Mouse (Mus musculus): ENCODE measurements at regions not wholly inside any gene's neighbourhood (a gene's known extent, or its start where the extent isn't known, plus 50 kb on each side); places are given as distances from the start of the nearest gene placed in this dataset.

GRCm38 (mm10) chr2:144157343-144157742, 113.1 kb upstream of the Mgme1 start:
- ATAC-seq (ENCODE audit: low FRiP score, low read depth) = no peak
- Histone ChIP-seq H3K4me2 (no peak overlapping the region), H3K36me3 (no peaks in the 10 kb centered on the region), H3K27me3 (peaks cover 3% of the 10 kb centered on the region; the same call in 1 of the 2 replicates), H3K4me3 (no peak overlapping the region), H3K9ac (no peak overlapping the region), H3K4me1 (replicated peaks) (no peaks in the 10 kb centered on the region; the same call in 1 of the 2 replicates), H3K9me3 (no peaks in the 10 kb centered on the region), H3K27ac (replicated peaks) (no peak overlapping the region)
- 17% methylated on average over 2 of the region's 2 CpGs for WGBS

GRCm38 (mm10) chr2:144158256-144158655, 112.2 kb upstream of the Mgme1 start:
- no peak for ATAC-seq (ENCODE audit: low FRiP score, low read depth)
- no peak overlapping the region for H3K4me2 ChIP-seq
- WGBS = 45% methylated on average over 8 of the region's 8 CpGs

GRCm38 (mm10) chr2:144159854-144160331, 110.6 kb upstream of the Mgme1 start:
- peaks cover 9% of the 10 kb centered on the region for H3K4me1 ChIP-seq (replicated peaks)
- H3K9ac ChIP-seq = no peak overlapping the region
- H3K4me2 ChIP-seq = no peak overlapping the region
- H3K36me3 ChIP-seq = no peaks in the 10 kb centered on the region
- no peaks in the 10 kb centered on the region for H3K9me3 ChIP-seq
- 40% methylated on average over 9 of the region's 9 CpGs for WGBS
- no peak overlapping the region for H3K27ac ChIP-seq (replicated peaks)
- no peak for ATAC-seq (ENCODE audit: low FRiP score, low read depth)
- no peak overlapping the region for H3K4me3 ChIP-seq
- H3K27me3 ChIP-seq = peaks cover 3% of the 10 kb centered on the region; the same call in 1 of the 2 replicates

More at GRCm38 (mm10) chr2:144158256-144158655, 112.2 kb upstream of the Mgme1 start:
- no peak overlapping the region for H3K4me3 ChIP-seq
- no peaks in the 10 kb centered on the region for H3K36me3 ChIP-seq
- no peaks in the 10 kb centered on the region for H3K9me3 ChIP-seq
- H3K4me1 ChIP-seq (replicated peaks) = no peaks in the 10 kb centered on the region; the same call in 1 of the 2 replicates
- H3K27me3 ChIP-seq = peaks cover 3% of the 10 kb centered on the region; the same call in 1 of the 2 replicates
- H3K9ac ChIP-seq = no peak overlapping the region
- no peak overlapping the region for H3K27ac ChIP-seq (replicated peaks)

- no peaks in the 10 kb centered on the region for H3K9me3 ChIP-seq
- 66% methylated on average over 10 of the region's 10 CpGs for WGBS
- no peak overlapping the region for H3K9ac ChIP-seq
- no peak overlapping the region for H3K4me2 ChIP-seq
- peaks cover 3% of the 10 kb centered on the region; the same call in 1 of the 2 replicates for H3K27me3 ChIP-seq
- no peak overlapping the region for H3K4me3 ChIP-seq
- no peak for ATAC-seq (ENCODE audit: low FRiP score, low read depth)
- no peaks in the 10 kb centered on the region for H3K36me3 ChIP-seq
- peaks cover 10% of the 10 kb centered on the region for H3K4me1 ChIP-seq (replicated peaks)
- no peak overlapping the region for H3K27ac ChIP-seq (replicated peaks)
These were observed 110.0 kb upstream of the Mgme1 start for GRCm38 (mm10) chr2:144160434-144160833.

GRCm38 (mm10) chr2:144161852-144162251, 108.6 kb upstream of the Mgme1 start:
- Histone ChIP-seq H3K9me3 (no peaks in the 10 kb centered on the region), H3K4me2 (no peak overlapping the region), H3K9ac (no peak overlapping the region), H3K27me3 (peaks cover 3% of the 10 kb centered on the region; the same call in 1 of the 2 replicates), H3K4me1 (replicated peaks) (peaks cover 19% of the 10 kb centered on the region), H3K4me3 (no peak overlapping the region), H3K27ac (replicated peaks) (no peak overlapping the region), H3K36me3 (no peaks in the 10 kb centered on the region)
- WGBS = 94% methylated on average over 1 of the region's 1 CpGs
- ATAC-seq (ENCODE audit: low FRiP score, low read depth) = no peak

GRCm38 (mm10) chr2:144164102-144164501, 106.4 kb upstream of the Mgme1 start:
- Histone ChIP-seq H3K4me3 (peak overlapping the region; percentile 82), H3K4me1 (replicated peaks) (peaks cover 22% of the 10 kb centered on the region), H3K9ac (peak overlapping the region; percentile 89), H3K27ac (replicated peaks) (peak overlapping the region; percentile 98), H3K4me2 (peak overlapping the region; percentile 85), H3K27me3 (no peaks in the 10 kb centered on the region), H3K36me3 (no peaks in the 10 kb centered on the region), H3K9me3 (no peaks in the 10 kb centered on the region)
- ATAC-seq (ENCODE audit: low FRiP score, low read depth) = no peak
- WGBS = 9% methylated on average over 8 of the region's 8 CpGs

GRCm38 (mm10) chr2:144164986-144165821, 105.3 kb upstream of the Mgme1 start:
- H3K36me3 ChIP-seq = no peaks in the 10 kb centered on the region
- peak overlapping the region; percentile 89 for H3K9ac ChIP-seq
- no peaks in the 10 kb centered on the region for H3K9me3 ChIP-seq
- peaks cover 22% of the 10 kb centered on the region for H3K4me1 ChIP-seq (replicated peaks)
- H3K4me2 ChIP-seq = peak overlapping the region; percentile 85
- H3K27ac ChIP-seq (replicated peaks) = peak overlapping the region; percentile 98
- peak overlapping the region; percentile 82 for H3K4me3 ChIP-seq
- peak; percentile 84 for ATAC-seq (ENCODE audit: low FRiP score, low read depth)
- 1% methylated on average over 36 of the region's 37 CpGs for WGBS
- H3K27me3 ChIP-seq = no peaks in the 10 kb centered on the region

GRCm38 (mm10) chr2:144166102-144166750, 104.2 kb upstream of the Mgme1 start:
- Histone ChIP-seq H3K9me3 (no peaks in the 10 kb centered on the region), H3K4me3 (peak overlapping the region; percentile 82), H3K9ac (peak overlapping the region; percentile 89), H3K4me1 (replicated peaks) (peaks cover 22% of the 10 kb centered on the region), H3K36me3 (no peaks in the 10 kb centered on the region), H3K27ac (replicated peaks) (peak overlapping the region; percentile 98), H3K27me3 (no peaks in the 10 kb centered on the region), H3K4me2 (peak overlapping the region; percentile 85)
- WGBS = 27% methylated on average over 12 of the region's 12 CpGs
- no peak for ATAC-seq (ENCODE audit: low FRiP score, low read depth)

- Histone ChIP-seq H3K27me3 (no peaks in the 10 kb centered on the region), H3K9ac (no peak overlapping the region), H3K4me2 (no peak overlapping the region), H3K4me1 (replicated peaks) (peaks cover 18% of the 10 kb centered on the region), H3K9me3 (no peaks in the 10 kb centered on the region), H3K36me3 (no peaks in the 10 kb centered on the region), H3K4me3 (no peak overlapping the region), H3K27ac (replicated peaks) (no peak overlapping the region)
- ATAC-seq (ENCODE audit: low FRiP score, low read depth) = no peak
- WGBS = 69% methylated on average over 4 of the region's 4 CpGs
These were observed 100.8 kb upstream of the Mgme1 start for GRCm38 (mm10) chr2:144169576-144170178.

GRCm38 (mm10) chr2:144172100-144172770, 98.2 kb upstream of the Mgme1 start:
- Histone ChIP-seq H3K4me2 (peak overlapping the region; percentile 64), H3K9me3 (no peaks in the 10 kb centered on the region), H3K27ac (replicated peaks) (peak overlapping the region; percentile 90), H3K36me3 (no peaks in the 10 kb centered on the region), H3K27me3 (no peaks in the 10 kb centered on the region), H3K4me3 (peak overlapping the region; percentile 41), H3K4me1 (replicated peaks) (peaks cover 3% of the 10 kb centered on the region; the same call in 1 of the 2 replicates), H3K9ac (peak overlapping the region; percentile 55)
- ATAC-seq (ENCODE audit: low FRiP score, low read depth) = peak; percentile 98
- 9% methylated on average over 9 of the region's 9 CpGs for WGBS

GRCm38 (mm10) chr2:144173358-144174106, 96.9 kb upstream of the Mgme1 start:
- WGBS = 90% methylated on average over 8 of the region's 8 CpGs

More at GRCm38 (mm10) chr2:144173358-144174106, 96.9 kb upstream of the Mgme1 start:
- no peak overlapping the region for H3K27ac ChIP-seq (replicated peaks)
- no peak overlapping the region for H3K4me3 ChIP-seq
- H3K27me3 ChIP-seq = no peaks in the 10 kb centered on the region
- H3K4me1 ChIP-seq (replicated peaks) = peaks cover 3% of the 10 kb centered on the region; the same call in 1 of the 2 replicates
- no peak overlapping the region for H3K4me2 ChIP-seq
- H3K9me3 ChIP-seq = no peaks in the 10 kb centered on the region
- H3K9ac ChIP-seq = no peak overlapping the region
- H3K36me3 ChIP-seq = no peaks in the 10 kb centered on the region
- ATAC-seq (ENCODE audit: low FRiP score, low read depth) = no peak

All from hindbrain, embryonic 15.5 days (tissue).